Mouse (Mus musculus): ENCODE data around the gene Hlx. TPM values are rescaled to one million over a fixed set of nuclear protein-coding genes. Genes with fewer than 3 reads are reported as not detected.

Gene Hlx
- total and polyA plus RNA-seq, 2 experiments from 2014 or later: 1.5 to 1.9 TPM

- WGBS: 55% methylated on average over 9 of the region's 9 CpGs
- Histone ChIP-seq H3K4me3 (ENCODE audit: low read depth, low read length) (no peak overlapping the region), H3K36me3 (ENCODE audit: insufficient read depth, low read length) (no peaks in the 10 kb centered on the region), H3K9me3 (ENCODE audit: low read length) (no peaks in the 10 kb centered on the region), H3K27ac (ENCODE audit: low read depth, low read length) (no peak overlapping the region), H3K4me1 (ENCODE audit: insufficient read depth, low read length) (0 out of 2 replicates have a peak, but pooled peaks cover 6% of the 10 kb centered on the region), H3K4me2 (ENCODE audit: low read depth, low read length, poor library complexity, severe bottlenecking) (no peak overlapping the region), H3K27me3 (ENCODE audit: insufficient read depth, low read length) (no peaks in the 10 kb centered on the region), H3K9ac (replicated peaks; ENCODE audit: low read length, poor library complexity, severe bottlenecking) (no peak overlapping the region)
- no peak for TF ChIP-seq CTCF (IDR thresholded peaks at IDR 0.05)
- ATAC-seq (ENCODE audit: low FRiP score) (no peak), DNase-seq (ENCODE audit: low spot score) (no peak)
Measured at GRCm38 (mm10) chr1:184775289-184775688, 42.9 kb upstream of the Hlx start.

DNA sequence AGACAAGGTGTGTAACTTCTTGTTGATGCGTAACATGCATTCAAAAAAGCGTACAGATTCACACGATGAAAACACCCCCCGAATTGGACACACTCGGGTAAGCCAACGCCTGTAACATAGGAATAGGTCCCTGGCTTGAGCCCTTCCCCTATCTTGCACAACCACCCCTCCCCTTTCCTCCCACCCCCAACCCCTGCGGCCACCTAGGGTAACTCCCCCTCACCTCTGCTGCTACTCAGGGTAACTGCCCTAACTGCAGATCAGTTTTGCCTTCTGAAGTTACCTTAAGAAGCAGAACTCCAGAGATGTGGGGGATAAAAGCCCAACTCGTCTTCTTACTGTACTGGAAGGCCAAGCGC, 39.5 kb upstream of the Hlx start:
- ATAC-seq (ENCODE audit: low FRiP score) (no peak), DNase-seq (ENCODE audit: low spot score) (no peak)
- Histone ChIP-seq H3K9me3 (ENCODE audit: low read length) (no peaks in the 10 kb centered on the region), H3K4me2 (ENCODE audit: low read depth, low read length, poor library complexity, severe bottlenecking) (peak overlapping the region; percentile 7), H3K36me3 (ENCODE audit: insufficient read depth, low read length) (no peaks in the 10 kb centered on the region), H3K9ac (replicated peaks; ENCODE audit: low read length, poor library complexity, severe bottlenecking) (no peak overlapping the region), H3K4me3 (ENCODE audit: low read depth, low read length) (no peak overlapping the region), H3K27me3 (ENCODE audit: insufficient read depth, low read length) (no peaks in the 10 kb centered on the region), H3K27ac (ENCODE audit: low read depth, low read length) (no peak overlapping the region), H3K4me1 (ENCODE audit: insufficient read depth, low read length) (0 out of 2 replicates have a peak, but pooled peaks cover 3% of the 10 kb centered on the region)
- no peak for TF ChIP-seq CTCF (IDR thresholded peaks at IDR 0.05)
- 14% methylated on average over 9 of the region's 9 CpGs for WGBS

DNA sequence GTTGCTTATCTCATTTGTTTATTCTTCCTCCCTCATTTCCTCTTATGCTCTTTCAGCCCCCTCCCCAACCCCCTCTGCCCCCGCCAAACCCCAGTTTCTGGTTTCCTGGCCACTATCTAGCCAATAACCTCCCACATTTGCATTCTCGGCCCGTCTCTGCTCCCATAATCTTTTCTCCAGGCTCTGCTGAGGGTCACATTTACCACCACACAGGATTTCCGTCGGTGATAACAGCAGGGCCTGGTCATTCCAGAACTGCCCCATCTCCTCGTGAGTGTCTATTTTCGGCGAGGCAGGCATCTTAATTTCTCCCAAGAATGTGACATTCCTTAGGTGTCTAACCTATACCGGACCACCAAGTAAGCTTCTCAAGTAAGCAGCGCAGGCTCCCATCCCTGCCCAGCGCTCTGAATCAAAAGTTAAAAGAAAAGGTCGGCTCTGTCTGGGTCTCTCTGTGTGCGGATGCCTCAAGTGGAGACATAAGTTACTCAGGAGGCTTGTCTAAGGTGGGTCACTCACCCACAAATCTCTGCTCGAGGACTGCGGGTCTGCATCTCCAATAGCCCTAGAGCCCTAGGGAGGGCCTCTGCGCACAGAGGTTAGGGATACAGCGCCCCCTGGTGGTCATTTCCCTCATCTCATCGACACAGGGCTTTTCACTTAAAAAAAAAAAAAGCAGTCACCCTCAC, 38.9 kb upstream of the Hlx start:
- ATAC-seq (ENCODE audit: low FRiP score) (0 out of 2 replicates have a peak, but pooled peaks have one; percentile 47), DNase-seq (ENCODE audit: low spot score) (peak; percentile 77)
- H3K4me2 ChIP-seq (ENCODE audit: low read depth, low read length, poor library complexity, severe bottlenecking): no peak overlapping the region
- 0 out of 2 replicates have a peak, but pooled peaks cover 3% of the 10 kb centered on the region for H3K4me1 ChIP-seq (ENCODE audit: insufficient read depth, low read length)
- no peak overlapping the region for H3K9ac ChIP-seq (replicated peaks; ENCODE audit: low read length, poor library complexity, severe bottlenecking)
- H3K36me3 ChIP-seq (ENCODE audit: insufficient read depth, low read length): no peaks in the 10 kb centered on the region
- H3K9me3 ChIP-seq (ENCODE audit: low read length): no peaks in the 10 kb centered on the region
- 34% methylated on average over 18 of the region's 18 CpGs for WGBS
- H3K27me3 ChIP-seq (ENCODE audit: insufficient read depth, low read length): no peaks in the 10 kb centered on the region
- H3K4me3 ChIP-seq (ENCODE audit: low read depth, low read length): no peak overlapping the region
- no peak overlapping the region for H3K27ac ChIP-seq (ENCODE audit: low read depth, low read length)
- peak; percentile 84 for TF ChIP-seq CTCF (IDR thresholded peaks at IDR 0.05)

GRCm38 (mm10) chr1:184763866-184764265, 31.4 kb upstream of the Hlx start:
- no peaks in the 10 kb centered on the region for H3K27me3 ChIP-seq (ENCODE audit: insufficient read depth, low read length)
- H3K4me3 ChIP-seq (ENCODE audit: low read depth, low read length): no peak overlapping the region
- WGBS: 44% methylated on average over 3 of the region's 3 CpGs
- no peak overlapping the region for H3K27ac ChIP-seq (ENCODE audit: low read depth, low read length)
- H3K36me3 ChIP-seq (ENCODE audit: insufficient read depth, low read length): no peaks in the 10 kb centered on the region
- H3K4me2 ChIP-seq (ENCODE audit: low read depth, low read length, poor library complexity, severe bottlenecking): no peak overlapping the region
- DNase-seq (ENCODE audit: low spot score): no peak
- H3K4me1 ChIP-seq (ENCODE audit: insufficient read depth, low read length): no peaks in the 10 kb centered on the region
- ATAC-seq (ENCODE audit: low FRiP score): no peak
- TF ChIP-seq CTCF (IDR thresholded peaks at IDR 0.05): no peak
- no peak overlapping the region for H3K9ac ChIP-seq (replicated peaks; ENCODE audit: low read length, poor library complexity, severe bottlenecking)
- H3K9me3 ChIP-seq (ENCODE audit: low read length): no peaks in the 10 kb centered on the region

- no peaks in the 10 kb centered on the region for H3K27me3 ChIP-seq (ENCODE audit: insufficient read depth, low read length)
- WGBS: 70% methylated on average over 5 of the region's 5 CpGs
- no peaks in the 10 kb centered on the region for H3K4me1 ChIP-seq (ENCODE audit: insufficient read depth, low read length)
- DNase-seq (ENCODE audit: low spot score) (no peak), ATAC-seq (ENCODE audit: low FRiP score) (no peak)
- H3K4me2 ChIP-seq (ENCODE audit: low read depth, low read length, poor library complexity, severe bottlenecking): no peak overlapping the region
- no peak overlapping the region for H3K4me3 ChIP-seq (ENCODE audit: low read depth, low read length)
- no peak for TF ChIP-seq CTCF (IDR thresholded peaks at IDR 0.05)
- no peak overlapping the region for H3K9ac ChIP-seq (replicated peaks; ENCODE audit: low read length, poor library complexity, severe bottlenecking)
- H3K36me3 ChIP-seq (ENCODE audit: insufficient read depth, low read length): no peaks in the 10 kb centered on the region
- no peak overlapping the region for H3K27ac ChIP-seq (ENCODE audit: low read depth, low read length)
- no peaks in the 10 kb centered on the region for H3K9me3 ChIP-seq (ENCODE audit: low read length)
Measured at GRCm38 (mm10) chr1:184762941-184763340, 30.5 kb upstream of the Hlx start.

DNA sequence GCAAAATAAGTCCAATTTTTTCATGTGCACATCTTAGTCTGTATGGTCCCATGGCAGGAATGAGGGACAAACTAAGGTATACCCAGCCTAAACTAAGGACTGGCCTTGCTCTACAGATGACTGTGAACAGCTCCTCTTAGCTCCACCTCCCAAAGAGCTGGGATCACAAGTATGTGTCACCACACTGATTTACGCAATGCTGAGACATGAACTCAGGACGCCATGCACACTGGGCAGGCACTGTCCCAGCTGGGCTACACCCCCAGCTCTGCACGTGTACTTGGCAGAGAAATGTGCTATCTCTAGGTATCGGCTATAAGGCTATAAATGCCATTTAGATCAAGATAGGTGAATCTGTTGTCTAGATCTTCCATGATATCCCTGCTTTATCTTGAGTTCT, 29.6 kb upstream of the Hlx start:
- TF ChIP-seq CTCF (IDR thresholded peaks at IDR 0.05): no peak
- no peaks in the 10 kb centered on the region for H3K9me3 ChIP-seq (ENCODE audit: low read length)
- no peaks in the 10 kb centered on the region for H3K36me3 ChIP-seq (ENCODE audit: insufficient read depth, low read length)
- H3K4me3 ChIP-seq (ENCODE audit: low read depth, low read length): no peak overlapping the region
- H3K4me1 ChIP-seq (ENCODE audit: insufficient read depth, low read length): no peaks in the 10 kb centered on the region
- no peak overlapping the region for H3K9ac ChIP-seq (replicated peaks; ENCODE audit: low read length, poor library complexity, severe bottlenecking)
- no peak for DNase-seq (ENCODE audit: low spot score)
- 77% methylated on average over 4 of the region's 4 CpGs for WGBS
- H3K4me2 ChIP-seq (ENCODE audit: low read depth, low read length, poor library complexity, severe bottlenecking): no peak overlapping the region
- ATAC-seq (ENCODE audit: low FRiP score): no peak
- H3K27ac ChIP-seq (ENCODE audit: low read depth, low read length): no peak overlapping the region
- no peaks in the 10 kb centered on the region for H3K27me3 ChIP-seq (ENCODE audit: insufficient read depth, low read length)

Measured in midbrain, postnatal 0 days (tissue).